Mouse (Mus musculus): ENCODE results near the gene Gm10392. TPM values are rescaled to one million over a fixed set of nuclear protein-coding genes. Genes with fewer than 3 reads are reported as not detected.
"Not testable (repeated sequence)": the region's sequence is repeated elsewhere in the genome, so short reads cannot be mapped to it uniquely, and the experiment has no call there.

Gm10392 gene
- not detected in 2 replicates for polyA plus RNA-seq (2012; rRNA removed)

GRCm38 (mm10) chr11:77519043-77519442 is at the start of gene Gm10392:
TSS of gene Gm10392 (minus strand) at chr11:77519198.
- Histone ChIP-seq H3K27ac (ENCODE audit: insufficient read depth, low read depth, low read length) (no peak within 1 kb of the TSS), H3K27me3 (replicated peaks; ENCODE audit: control insufficient read depth, insufficient read depth, low read length) (no peaks in the 10 kb centered on the region), H3K4me3 (ENCODE audit: insufficient read depth, low read depth, low read length) (no peak within 1 kb of the TSS), H3K36me3 (ENCODE audit: control insufficient read depth, insufficient read depth, low read length) (no peaks in the 10 kb centered on the region), H3K4me1 (ENCODE audit: control insufficient read depth, insufficient read depth, low read length) (peaks cover 6% of the 10 kb centered on the region; the same call in 1 of the 2 replicates)
- WGBS: 69% methylated on average over 5 of the region's 5 CpGs
- TF ChIP-seq POLR2A (IDR thresholded peaks at IDR 0.05; ENCODE audit: low read depth, low read length): no peak
- TF ChIP-seq CTCF (conservative IDR thresholded peaks at IDR 0.05; ENCODE audit: insufficient read depth, insufficient read length, low read depth, low read length): no peak
- peak; percentile 53 for DNase-seq

GRCm38 (mm10) chr11:77545261-77545660 is 26.3 kb upstream of the Gm10392 start:
- Histone ChIP-seq H3K27ac (ENCODE audit: insufficient read depth, low read depth, low read length) (no peak overlapping the region), H3K27me3 (replicated peaks; ENCODE audit: control insufficient read depth, insufficient read depth, low read length) (no peaks in the 10 kb centered on the region), H3K36me3 (ENCODE audit: control insufficient read depth, insufficient read depth, low read length) (peaks cover 10% of the 10 kb centered on the region), H3K4me3 (ENCODE audit: insufficient read depth, low read depth, low read length) (no peak overlapping the region), H3K4me1 (ENCODE audit: control insufficient read depth, insufficient read depth, low read length) (no peaks in the 10 kb centered on the region)
- WGBS: 94% methylated on average over 7 of the region's 7 CpGs
- no peak for TF ChIP-seq CTCF (conservative IDR thresholded peaks at IDR 0.05; ENCODE audit: insufficient read depth, insufficient read length, low read depth, low read length)
- no peak for TF ChIP-seq POLR2A (IDR thresholded peaks at IDR 0.05; ENCODE audit: low read depth, low read length)
- no peak for DNase-seq

- WGBS: 76% methylated on average over 4 of the region's 4 CpGs
- no peak for DNase-seq
- no peak overlapping the region for H3K4me3 ChIP-seq (ENCODE audit: insufficient read depth, low read depth, low read length)
- no peaks in the 10 kb centered on the region for H3K27me3 ChIP-seq (replicated peaks; ENCODE audit: control insufficient read depth, insufficient read depth, low read length)
- no peaks in the 10 kb centered on the region; the same call in 1 of the 2 replicates for H3K36me3 ChIP-seq (ENCODE audit: control insufficient read depth, insufficient read depth, low read length)
- H3K4me1 ChIP-seq (ENCODE audit: control insufficient read depth, insufficient read depth, low read length): no peaks in the 10 kb centered on the region
- no peak overlapping the region for H3K27ac ChIP-seq (ENCODE audit: insufficient read depth, low read depth, low read length)
- no peak for TF ChIP-seq CTCF (conservative IDR thresholded peaks at IDR 0.05; ENCODE audit: insufficient read depth, insufficient read length, low read depth, low read length)
- TF ChIP-seq POLR2A (IDR thresholded peaks at IDR 0.05; ENCODE audit: low read depth, low read length): no peak
Measured at GRCm38 (mm10) chr11:77532202-77532846, 13.3 kb upstream of the Gm10392 start.

GRCm38 (mm10) chr11:77530862-77531261 is 11.9 kb upstream of the Gm10392 start:
- 91% methylated on average over 2 of the region's 2 CpGs for WGBS
- Histone ChIP-seq H3K4me3 (ENCODE audit: insufficient read depth, low read depth, low read length) (no peak overlapping the region), H3K27me3 (replicated peaks; ENCODE audit: control insufficient read depth, insufficient read depth, low read length) (no peaks in the 10 kb centered on the region), H3K4me1 (ENCODE audit: control insufficient read depth, insufficient read depth, low read length) (no peaks in the 10 kb centered on the region), H3K27ac (ENCODE audit: insufficient read depth, low read depth, low read length) (no peak overlapping the region), H3K36me3 (ENCODE audit: control insufficient read depth, insufficient read depth, low read length) (no peaks in the 10 kb centered on the region)
- no peak for DNase-seq
- TF ChIP-seq CTCF (conservative IDR thresholded peaks at IDR 0.05; ENCODE audit: insufficient read depth, insufficient read length, low read depth, low read length): no peak
- TF ChIP-seq POLR2A (IDR thresholded peaks at IDR 0.05; ENCODE audit: low read depth, low read length): no peak

GRCm38 (mm10) chr11:77529644-77530043 is 10.6 kb upstream of the Gm10392 start:
- TF ChIP-seq CTCF (conservative IDR thresholded peaks at IDR 0.05; ENCODE audit: insufficient read depth, insufficient read length, low read depth, low read length): no peak
- Histone ChIP-seq H3K4me1 (ENCODE audit: control insufficient read depth, insufficient read depth, low read length) (no peaks in the 10 kb centered on the region), H3K36me3 (ENCODE audit: control insufficient read depth, insufficient read depth, low read length) (no peaks in the 10 kb centered on the region), H3K4me3 (ENCODE audit: insufficient read depth, low read depth, low read length) (no peak overlapping the region), H3K27me3 (replicated peaks; ENCODE audit: control insufficient read depth, insufficient read depth, low read length) (no peaks in the 10 kb centered on the region), H3K27ac (ENCODE audit: insufficient read depth, low read depth, low read length) (no peak overlapping the region)
- WGBS: 86% methylated on average over 3 of the region's 3 CpGs
- no peak for DNase-seq

GRCm38 (mm10) chr11:77528420-77528819 is 9.4 kb upstream of the Gm10392 start:
- 92% methylated on average over 3 of the region's 3 CpGs for WGBS
- H3K4me3 ChIP-seq (ENCODE audit: insufficient read depth, low read depth, low read length); H3K36me3 ChIP-seq (ENCODE audit: control insufficient read depth, insufficient read depth, low read length); H3K27ac ChIP-seq (ENCODE audit: insufficient read depth, low read depth, low read length); H3K4me1 ChIP-seq (ENCODE audit: control insufficient read depth, insufficient read depth, low read length); DNase-seq; H3K27me3 ChIP-seq (replicated peaks; ENCODE audit: control insufficient read depth, insufficient read depth, low read length): not testable (repeated sequence)

GRCm38 (mm10) chr11:77525804-77526486 is 6.9 kb upstream of the Gm10392 start:
- TF ChIP-seq POLR2A (IDR thresholded peaks at IDR 0.05; ENCODE audit: low read depth, low read length) (no peak), CTCF (conservative IDR thresholded peaks at IDR 0.05; ENCODE audit: insufficient read depth, insufficient read length, low read depth, low read length) (0 out of 2 replicates have a peak, but pooled peaks have one; percentile 1)
- WGBS: 78% methylated on average over 3 of the region's 3 CpGs
- H3K27ac ChIP-seq (ENCODE audit: insufficient read depth, low read depth, low read length): no peak overlapping the region
- DNase-seq: no peak
- H3K27me3 ChIP-seq (replicated peaks; ENCODE audit: control insufficient read depth, insufficient read depth, low read length): no peaks in the 10 kb centered on the region
- H3K36me3 ChIP-seq (ENCODE audit: control insufficient read depth, insufficient read depth, low read length): no peaks in the 10 kb centered on the region
- H3K4me3 ChIP-seq (ENCODE audit: insufficient read depth, low read depth, low read length): no peak overlapping the region
- no peaks in the 10 kb centered on the region for H3K4me1 ChIP-seq (ENCODE audit: control insufficient read depth, insufficient read depth, low read length)

Data from kidney, adult 2 months (tissue).